Mouse (Mus musculus) small intestine, adult 2 months (tissue): ENCODE data around the gene Lrrc8a.

Experiments used
- CTCF ChIP-seq: fragments of 200-500 bp; IDR thresholded peaks from 2 replicates; pipeline ENCODE4 v1.5.1; 2012; ENCODE audit warnings: low read depth, mild to moderate bottlenecking, control low read depth, inconsistent platforms, low read length, moderate library complexity, mixed read lengths; ENCODE audit not compliant: insufficient replicate concordance, insufficient read length; ENCODE audit errors: extremely low read depth
- POLR2A ChIP-seq: fragments of 200-500 bp; IDR thresholded peaks from 2 replicates; pipeline ENCODE4 v1.6.1; 2012; ENCODE audit warnings: low read depth, mild to moderate bottlenecking, control low read depth, inconsistent platforms, low read length, moderate library complexity

- TF ChIP-seq CTCF, result no peak
- no peak for TF ChIP-seq POLR2A
Observed at GRCm38 (mm10) chr2:30251417-30252104, 14.0 kb downstream of the Lrrc8a start.
